Mouse (Mus musculus) cerebellum, adult 8-10 months (tissue): ENCODE measurements around the gene Man1c1.

ENCODE experiments used
- DNase-seq: peaks from one replicate; pipeline ENCODE4 v3.0.0; 2022

Man1c1 gene

GRCm38 (mm10) chr4:134673882-134674463 is 30.1 kb downstream of the Man1c1 start:
- peak; percentile 63 for DNase-seq

DNA sequence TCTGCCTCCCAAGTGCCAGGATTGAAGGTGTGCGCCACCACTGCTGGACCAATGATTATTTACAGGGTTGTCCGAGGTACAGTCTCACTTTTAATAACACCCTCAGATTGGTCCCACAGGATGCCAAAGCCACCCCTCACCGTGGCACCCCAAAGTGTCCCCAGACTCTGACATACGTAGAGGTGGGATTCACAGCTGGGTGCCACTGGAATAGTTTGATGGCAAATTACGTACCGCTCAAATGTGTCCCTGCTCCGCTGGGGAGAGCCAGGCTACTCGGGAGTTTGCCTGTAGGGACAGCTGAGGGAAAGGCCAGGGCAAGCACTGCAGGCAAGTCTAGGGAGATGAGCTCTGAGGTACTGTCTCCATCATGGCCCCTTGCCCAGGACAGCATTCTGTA is 30.9 kb downstream of the Man1c1 start:
- no peak for DNase-seq

- DNase-seq, result no peak
Observed at GRCm38 (mm10) chr4:134672326-134672725, 31.8 kb downstream of the Man1c1 start.

DNA sequence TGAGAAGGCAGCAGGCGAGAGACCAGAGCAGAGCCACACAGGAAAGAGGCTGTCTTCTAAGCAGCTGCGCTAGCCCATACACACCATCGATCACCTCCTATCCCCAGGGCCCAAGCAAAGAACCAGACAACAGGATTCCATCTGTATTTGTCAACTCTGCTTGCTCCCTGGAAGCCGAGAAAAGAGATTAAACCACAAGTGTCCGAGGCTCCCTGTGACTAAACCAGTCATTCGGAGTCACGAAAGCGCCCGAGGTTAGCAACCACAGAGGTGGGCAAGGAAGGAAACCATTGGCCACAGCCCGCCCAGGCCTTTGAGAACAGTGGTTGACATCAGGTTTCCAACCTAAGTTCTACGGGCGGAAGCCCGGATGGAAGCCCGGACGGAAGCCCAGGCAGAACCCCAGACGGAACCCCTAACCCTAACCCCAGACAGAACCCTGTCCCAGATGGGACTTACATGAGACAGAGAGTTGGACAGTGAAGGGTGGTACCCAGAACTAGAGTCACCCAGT is 32.4 kb downstream of the Man1c1 start:
- no peak for DNase-seq

DNA sequence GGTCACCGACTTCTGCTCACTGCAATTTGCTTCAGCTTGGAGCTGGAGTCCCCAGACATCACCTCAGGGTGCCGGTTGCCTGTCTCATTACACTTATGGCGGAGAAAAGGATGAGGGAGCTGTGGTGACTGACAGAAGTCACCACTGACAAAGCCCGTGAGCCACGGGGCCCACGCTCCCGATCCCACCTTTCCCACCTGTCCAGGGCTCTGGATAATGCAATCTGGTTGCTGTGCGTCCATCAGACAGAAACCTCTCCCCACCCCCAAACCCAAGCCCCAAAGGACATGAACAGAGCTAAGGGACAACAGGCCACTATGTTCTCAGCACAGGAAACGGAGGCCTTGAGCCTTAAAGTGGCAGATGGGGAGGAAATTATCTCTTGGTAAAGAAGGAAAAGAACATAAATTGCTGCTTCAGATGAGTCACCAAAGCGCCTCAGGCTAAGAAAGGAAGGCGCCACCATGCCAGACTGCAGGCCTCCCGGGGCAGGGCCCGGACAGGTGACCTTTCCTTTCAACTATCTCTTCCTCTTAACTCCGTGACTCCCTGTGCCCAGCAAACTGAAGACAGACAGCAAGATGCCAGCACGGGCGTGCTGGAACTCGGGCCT is 34.2 kb downstream of the Man1c1 start:
- peak; percentile 48 for DNase-seq

GRCm38 (mm10) chr4:134668355-134669028 is 35.6 kb downstream of the Man1c1 start:
- peak; percentile 67 for DNase-seq

DNA sequence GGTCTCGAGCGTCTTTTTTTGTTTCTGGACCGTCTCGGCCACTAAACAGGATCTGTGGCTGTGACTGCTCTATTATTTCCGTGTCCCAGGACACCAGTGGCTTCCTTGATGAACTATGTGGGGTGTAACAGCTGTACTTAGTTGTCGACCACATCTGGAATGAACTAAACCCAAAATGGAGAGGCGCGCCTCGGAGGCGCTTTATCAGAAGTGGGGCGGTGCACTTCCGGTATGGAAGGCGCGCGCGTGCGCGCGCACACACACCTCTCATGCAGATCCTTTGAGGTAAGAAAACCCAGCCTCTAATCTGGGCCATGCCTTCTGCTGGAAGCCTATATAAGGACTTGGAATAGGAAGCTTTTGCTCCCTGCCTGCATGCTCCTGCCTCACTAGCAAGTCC is 37.7 kb downstream of the Man1c1 start:
- DNase-seq, result no peak

DNA sequence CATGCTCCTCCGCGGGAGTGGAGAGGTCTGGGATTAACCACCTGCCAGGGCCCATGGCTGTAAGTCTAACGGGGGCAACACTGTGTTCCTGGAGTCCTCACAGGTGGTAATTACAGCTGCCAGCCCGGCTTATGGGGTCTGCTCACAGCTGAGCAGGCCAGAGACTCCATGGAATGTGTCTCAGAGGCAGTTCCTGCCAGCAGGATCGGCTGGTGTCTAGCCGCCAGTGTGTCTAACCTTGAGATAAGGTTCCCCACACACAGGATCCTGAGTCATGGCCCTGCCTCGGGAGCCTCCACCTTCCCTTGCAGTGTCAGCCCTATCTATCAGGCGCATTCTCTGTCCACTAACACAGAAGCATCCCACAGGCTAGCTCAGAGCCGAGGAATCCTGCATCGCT is 41.0 kb downstream of the Man1c1 start:
- DNase-seq, result no peak

- DNase-seq, result peak; percentile 53
Observed at GRCm38 (mm10) chr4:134660630-134661183, 43.4 kb downstream of the Man1c1 start.

GRCm38 (mm10) chr4:134659354-134660301 is 44.5 kb downstream of the Man1c1 start:
- DNase-seq, result no peak

GRCm38 (mm10) chr4:134657473-134657872 is 46.6 kb downstream of the Man1c1 start:
- DNase-seq, result peak; percentile 70

- no peak for DNase-seq
Observed at GRCm38 (mm10) chr4:134654391-134654790, 49.7 kb downstream of the Man1c1 start.

DNA sequence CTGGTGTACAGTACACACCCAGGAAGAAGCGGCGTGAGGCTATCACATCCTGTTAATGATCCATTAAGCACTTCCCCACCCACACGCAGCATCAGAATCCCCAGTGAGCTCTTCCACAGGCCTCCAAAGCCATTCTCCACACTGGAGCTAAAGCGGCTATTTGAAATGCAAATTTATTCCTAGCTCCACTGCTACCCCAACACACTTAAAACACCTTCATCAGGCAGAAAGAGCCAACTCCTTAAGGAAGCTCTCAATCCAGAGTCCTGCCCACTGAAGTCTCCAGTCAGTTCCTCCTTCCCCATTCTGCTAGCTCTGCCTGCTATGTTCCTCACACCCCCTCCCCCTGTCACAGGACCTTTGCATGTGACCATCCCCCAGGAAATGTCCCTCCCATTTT is 51.4 kb downstream of the Man1c1 start:
- DNase-seq, result no peak

DNA sequence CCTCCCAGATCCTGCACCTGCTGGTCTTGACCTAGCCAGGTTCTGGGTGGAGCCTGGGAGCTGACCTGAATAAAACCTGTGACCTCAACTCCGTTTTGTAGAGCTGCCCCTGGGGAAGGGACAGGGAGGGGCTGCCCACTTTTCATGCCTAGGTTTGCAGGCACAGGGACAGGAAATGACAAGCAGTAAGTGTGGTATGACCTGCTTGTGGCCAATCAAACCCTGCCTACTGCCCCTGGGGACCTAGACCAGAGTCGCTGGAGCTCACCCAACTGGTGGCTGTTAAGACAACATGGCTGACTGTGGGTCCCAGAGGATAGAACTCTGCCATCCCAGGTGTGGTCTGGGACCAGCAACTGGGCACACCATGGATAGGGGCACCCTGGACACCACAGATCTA is 51.9 kb downstream of the Man1c1 start:
- DNase-seq, result no peak

DNA sequence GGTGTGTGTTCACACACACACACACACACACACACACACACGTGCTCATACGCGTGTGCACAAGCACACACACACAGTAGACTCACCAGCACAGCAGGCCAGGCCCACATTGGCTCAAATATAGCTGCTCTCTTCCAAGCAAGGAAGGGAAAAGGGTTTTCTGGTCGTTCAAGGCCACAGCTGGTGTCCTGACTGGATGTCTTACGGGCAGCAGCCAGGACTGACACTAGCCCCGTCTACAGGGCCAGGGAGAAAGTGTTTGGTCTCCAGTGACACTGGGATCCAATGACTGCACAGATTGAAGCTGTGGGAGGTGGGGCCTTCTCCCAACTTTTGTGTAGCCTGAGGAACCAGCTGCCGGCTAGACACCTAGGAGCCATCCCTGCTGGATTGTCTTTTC is 52.7 kb downstream of the Man1c1 start:
- DNase-seq, result no peak

GRCm38 (mm10) chr4:134645042-134645948 is 58.8 kb downstream of the Man1c1 start:
- DNase-seq, result no peak

DNA sequence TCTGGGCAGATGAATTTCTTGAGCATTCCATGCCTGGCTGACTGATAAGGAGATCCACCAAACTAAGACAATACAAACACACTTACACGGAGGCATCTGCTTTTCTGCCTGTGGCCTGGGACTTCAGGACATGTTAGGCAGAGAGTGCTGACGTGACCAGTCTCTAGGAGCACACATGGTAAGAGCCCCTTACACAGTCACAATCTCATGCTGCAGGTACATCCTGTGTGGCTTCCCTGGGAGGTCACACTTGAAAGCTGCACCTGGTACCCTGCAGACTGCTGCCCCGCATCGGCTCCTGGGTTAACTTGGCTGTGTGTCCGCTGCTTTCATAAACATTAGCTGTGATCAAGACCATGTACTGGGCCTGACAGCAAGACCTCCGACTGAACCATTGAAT is 59.7 kb downstream of the Man1c1 start:
- no peak for DNase-seq

DNA sequence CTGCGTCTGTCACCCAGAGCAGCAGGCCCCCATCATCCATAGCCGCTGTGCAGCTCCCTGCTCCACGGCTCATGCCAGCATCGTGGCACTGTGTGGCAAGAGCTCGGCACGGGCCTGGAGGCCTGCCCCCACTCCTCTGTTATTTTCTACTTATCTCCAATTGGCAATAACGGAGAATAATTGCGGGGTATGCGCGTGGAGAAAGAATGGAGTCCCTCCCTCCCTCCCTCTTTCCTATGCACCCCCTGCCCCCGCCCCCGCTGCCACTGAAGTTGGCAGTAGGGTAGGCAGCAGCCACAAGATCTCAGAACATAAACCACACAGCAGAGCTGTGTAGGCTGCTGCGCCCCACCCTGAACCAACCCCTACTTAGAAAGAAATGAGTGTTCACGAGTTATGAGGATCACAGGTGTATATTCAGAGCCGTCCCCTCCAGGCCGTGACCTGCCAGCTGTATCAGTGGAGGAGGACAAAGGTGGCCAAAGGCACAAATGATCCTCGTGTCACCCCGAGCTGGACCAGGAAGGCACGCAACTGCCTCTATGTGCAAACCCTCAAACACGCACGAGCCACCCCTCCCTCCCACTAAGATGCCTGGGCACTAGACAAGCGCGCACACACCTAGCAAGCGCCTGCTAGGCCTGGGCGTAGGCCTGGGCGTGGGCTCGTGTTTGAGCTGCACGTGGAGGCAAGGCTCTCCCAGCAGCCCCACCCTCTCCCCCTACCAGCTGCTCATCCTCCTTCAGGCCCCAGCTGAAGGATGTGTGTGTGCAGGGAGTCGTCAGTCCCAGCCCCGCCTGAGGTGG is 62.2 kb downstream of the Man1c1 start:
- no peak for DNase-seq

- DNase-seq, result no peak
Observed at GRCm38 (mm10) chr4:134639325-134639724, 64.8 kb downstream of the Man1c1 start.

- no peak for DNase-seq
Observed at GRCm38 (mm10) chr4:134638111-134638550, 66.0 kb downstream of the Man1c1 start.

DNA sequence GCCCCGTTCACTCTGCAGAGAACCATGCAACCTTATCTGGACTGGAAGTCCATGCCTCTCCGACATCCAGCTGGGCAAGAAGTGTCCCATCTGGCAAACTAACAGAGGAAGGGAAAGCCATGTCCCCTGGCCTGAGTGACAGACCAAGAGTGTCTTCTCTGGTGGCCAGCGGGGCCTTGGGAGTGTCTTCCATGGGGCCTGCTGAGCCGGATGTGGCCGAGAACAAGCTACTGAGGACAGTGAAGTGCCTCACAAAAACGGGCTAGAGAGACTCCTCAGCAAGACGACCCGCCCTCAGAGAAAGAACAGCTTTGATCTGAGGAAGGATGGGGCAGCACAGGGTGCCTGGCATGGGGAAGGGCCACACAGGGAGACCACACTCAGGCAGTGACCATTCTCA is 67.7 kb downstream of the Man1c1 start:
- no peak for DNase-seq
